Mouse (Mus musculus) R1 (cell line): ENCODE results near the gene Auh.
A peak's percentile ranks its signal among the peaks of the same experiment; 100 is the strongest.

Experiments used
- DNase-seq: peaks from one replicate; pipeline ENCODE4 v3.0.0-alpha.2; 2018; ENCODE audit warnings: low read depth, low spot score

The Auh gene

GRCm38 (mm10) chr13:52833748-52834147, 95.7 kb downstream of the Auh start:
- no peak for DNase-seq

- peak; percentile 68 for DNase-seq
These were observed 96.3 kb downstream of the Auh start for GRCm38 (mm10) chr13:52833220-52833619.

GRCm38 (mm10) chr13:52832481-52833170, 96.9 kb downstream of the Auh start:
- DNase-seq = no peak

GRCm38 (mm10) chr13:52831037-52831757, 98.3 kb downstream of the Auh start:
- DNase-seq = no peak

- DNase-seq = no peak
These were observed 100.4 kb downstream of the Auh start for GRCm38 (mm10) chr13:52828946-52829523.

GRCm38 (mm10) chr13:52828217-52828616, 101.3 kb downstream of the Auh start:
- no peak for DNase-seq

GRCm38 (mm10) chr13:52826666-52827065, 102.8 kb downstream of the Auh start:
- no peak for DNase-seq

- no peak for DNase-seq
These were observed 104.7 kb downstream of the Auh start for GRCm38 (mm10) chr13:52824754-52825153.

GRCm38 (mm10) chr13:52822165-52823149, 107.0 kb downstream of the Auh start:
- DNase-seq = no peak

GRCm38 (mm10) chr13:52821571-52821970, 107.9 kb downstream of the Auh start:
- DNase-seq = no peak

GRCm38 (mm10) chr13:52819901-52820300, 109.6 kb downstream of the Auh start:
- DNase-seq = no peak

GRCm38 (mm10) chr13:52818760-52819159, 110.7 kb downstream of the Auh start:
- DNase-seq = peak; percentile 18

GRCm38 (mm10) chr13:52817991-52818491, 111.4 kb downstream of the Auh start:
- no peak for DNase-seq

- no peak for DNase-seq
These were observed 115.7 kb downstream of the Auh start for GRCm38 (mm10) chr13:52813750-52814149.

GRCm38 (mm10) chr13:52812549-52813515, 116.6 kb downstream of the Auh start:
- peak; percentile 93 for DNase-seq

- no peak for DNase-seq
These were observed 121.8 kb downstream of the Auh start for GRCm38 (mm10) chr13:52807722-52808121.

- no peak for DNase-seq
These were observed 123.5 kb downstream of the Auh start for GRCm38 (mm10) chr13:52806029-52806428.

GRCm38 (mm10) chr13:52805581-52805980, 123.9 kb downstream of the Auh start:
- DNase-seq = no peak

- no peak for DNase-seq
These were observed 127.0 kb downstream of the Auh start for GRCm38 (mm10) chr13:52802482-52802881.

GRCm38 (mm10) chr13:52800687-52801341, 128.7 kb downstream of the Auh start:
- DNase-seq = no peak
